Mouse (Mus musculus): ENCODE measurements around the gene Gjb5.
A peak's percentile ranks its signal among the peaks of the same experiment; 100 is the strongest.

The Gjb5 gene

DNA sequence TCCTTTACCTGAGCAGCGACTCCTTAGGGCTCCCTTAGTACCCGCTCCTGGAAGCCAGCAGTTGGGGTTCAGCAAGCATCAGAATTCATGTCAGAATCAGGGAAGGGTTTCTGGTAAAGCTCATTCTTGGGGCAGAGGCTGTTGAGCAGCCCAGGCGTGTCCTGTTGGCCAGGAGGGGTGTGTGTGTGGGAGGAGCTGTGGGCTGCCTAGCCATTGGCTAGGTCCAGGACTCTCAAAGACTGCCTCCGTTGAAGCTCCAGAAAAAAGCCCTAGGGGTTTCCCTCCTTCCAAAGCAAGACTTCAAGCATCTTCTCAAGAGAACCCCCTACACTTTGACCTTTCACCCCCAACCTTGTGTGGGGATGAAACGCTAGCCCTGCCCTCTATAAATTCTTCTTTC is at the start of gene Gjb5:
Gjb5 (minus strand) TSS at position 164 of the 400 bp plus-strand sequence.
- no peak for DNase-seq (ENCODE audit: low spot score in 2 of 2)

DNA sequence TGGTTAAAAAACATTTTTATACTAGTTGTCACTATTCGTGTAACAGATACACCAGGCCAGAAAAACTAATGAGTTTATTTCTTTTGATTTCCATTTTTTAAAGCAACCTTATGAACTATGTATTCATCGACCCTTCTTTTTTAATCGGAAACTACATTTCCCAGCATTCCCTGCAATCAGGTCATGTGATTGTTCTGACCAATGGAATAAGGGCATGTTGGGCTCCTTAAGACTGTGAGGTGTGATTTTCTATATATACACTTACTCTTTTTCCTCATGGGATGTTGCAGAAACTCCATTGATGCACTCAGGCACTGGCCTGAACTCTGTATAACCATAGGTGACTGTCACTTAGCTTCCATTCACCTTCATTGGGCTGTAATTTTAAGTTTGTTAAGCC is 44.6 kb upstream of the Gjb5 start:
- no peak for DNase-seq (ENCODE audit: low spot score in 2 of 2)

DNA sequence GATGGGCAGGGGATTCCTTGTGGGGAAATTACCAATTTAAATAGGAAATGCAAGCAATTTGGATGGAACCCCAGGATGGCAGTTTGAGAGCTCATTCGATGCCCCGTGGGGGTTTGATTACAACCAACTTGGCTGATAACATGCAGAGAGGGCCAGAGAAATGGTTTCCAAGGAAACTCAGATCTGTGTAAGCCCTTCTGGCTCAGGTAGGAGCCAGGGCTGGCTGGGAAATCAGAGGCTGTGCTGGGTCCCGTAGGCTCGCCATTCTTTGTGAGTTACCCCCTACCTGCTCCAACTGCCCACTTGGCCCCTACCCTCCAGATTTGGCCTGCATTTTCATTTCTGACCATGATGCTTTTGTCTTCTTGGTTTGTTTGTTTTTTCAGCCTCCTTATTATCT is 44.2 kb upstream of the Gjb5 start:
- no peak for DNase-seq (ENCODE audit: low spot score in 2 of 2)

DNA sequence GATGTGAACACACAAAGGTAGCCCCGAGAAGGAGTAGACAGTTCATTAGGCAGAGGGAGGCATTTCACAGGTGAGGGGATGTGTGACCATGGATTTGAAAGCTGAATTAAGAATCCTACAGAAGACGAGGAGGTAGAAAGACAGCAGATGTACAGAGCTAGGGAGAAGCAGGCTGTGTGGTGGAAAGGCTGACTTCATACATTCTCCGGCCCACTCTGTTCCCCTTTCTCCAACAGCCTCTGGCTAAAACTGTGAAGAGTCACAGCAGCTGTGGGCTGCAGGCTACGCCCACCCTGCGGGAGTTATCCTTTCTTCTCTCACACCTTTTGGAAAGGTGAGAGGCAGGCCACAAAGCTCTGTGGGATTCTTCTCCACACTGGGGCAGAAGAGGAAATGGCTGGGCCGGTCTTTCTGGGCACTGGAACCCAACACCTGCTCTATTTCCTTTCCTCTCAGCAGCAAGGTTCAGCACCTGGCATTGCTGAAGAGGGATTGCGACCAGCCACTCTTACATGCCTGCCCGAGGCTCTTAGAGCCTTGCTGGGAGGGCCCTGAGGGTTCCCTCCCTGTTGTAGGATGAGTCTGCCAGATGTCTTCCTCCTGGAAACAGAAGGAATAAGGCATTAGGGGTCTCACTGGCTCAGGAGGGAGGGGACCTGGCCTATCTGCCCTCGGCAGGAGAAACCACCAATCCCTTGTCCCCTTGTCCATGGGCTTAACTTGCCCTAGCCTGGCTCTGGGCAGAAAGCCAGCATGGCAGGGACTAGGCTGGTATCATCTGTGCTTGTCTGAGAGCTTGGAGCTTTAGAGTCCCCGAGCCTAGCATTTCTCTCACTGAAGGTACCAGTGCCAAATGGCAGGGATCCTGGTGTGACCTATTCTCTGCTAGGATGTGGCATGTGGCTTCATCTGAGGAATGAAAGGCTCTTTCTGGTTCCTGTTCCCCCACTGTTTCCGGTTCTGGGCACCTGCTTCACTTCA is 42.5 kb upstream of the Gjb5 start:
- DNase-seq (ENCODE audit: low spot score in 2 of 2), result peak; percentile 4 to 21

DNA sequence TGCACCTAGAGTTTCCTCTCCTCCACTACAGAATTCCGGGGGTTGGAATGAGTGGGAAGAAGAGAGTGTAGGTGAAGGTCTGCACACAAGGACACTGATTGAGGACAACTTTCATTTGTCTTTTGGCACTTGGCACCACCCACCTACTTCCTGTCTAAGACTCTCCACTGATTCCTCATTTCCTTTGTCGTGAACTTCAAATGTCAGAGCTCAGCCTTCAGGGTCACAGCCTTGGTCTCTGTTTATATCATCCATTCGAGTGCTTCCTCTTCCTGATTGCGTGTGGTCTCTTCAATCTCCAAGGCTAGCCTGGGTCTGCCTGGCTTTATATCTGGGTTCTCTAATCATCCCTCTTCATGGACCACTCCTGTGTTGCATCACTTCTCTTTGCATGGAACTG is 37.6 kb upstream of the Gjb5 start:
- DNase-seq (ENCODE audit: low spot score in 2 of 2), result no peak

DNA sequence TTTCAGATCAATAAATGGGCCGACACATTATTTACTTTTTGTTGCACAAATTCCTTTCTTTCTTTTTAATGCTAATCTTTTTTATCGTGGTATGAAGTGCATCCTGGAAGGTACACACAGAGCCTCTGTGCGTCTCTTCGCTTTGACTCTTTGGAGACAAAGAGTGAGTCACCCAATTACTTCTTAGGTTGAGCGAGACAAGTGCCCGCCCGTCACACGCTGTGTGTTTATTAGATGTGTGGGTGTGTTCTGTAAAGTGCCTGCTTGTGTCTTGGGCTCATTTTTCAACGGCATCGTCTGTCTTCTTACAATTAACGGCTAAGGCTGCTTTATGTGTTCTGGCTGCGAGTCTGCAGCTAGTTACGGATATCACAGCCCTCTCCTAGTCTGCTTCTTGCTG is 31.7 kb upstream of the Gjb5 start:
- DNase-seq (ENCODE audit: low spot score in 2 of 2), result no peak

DNA sequence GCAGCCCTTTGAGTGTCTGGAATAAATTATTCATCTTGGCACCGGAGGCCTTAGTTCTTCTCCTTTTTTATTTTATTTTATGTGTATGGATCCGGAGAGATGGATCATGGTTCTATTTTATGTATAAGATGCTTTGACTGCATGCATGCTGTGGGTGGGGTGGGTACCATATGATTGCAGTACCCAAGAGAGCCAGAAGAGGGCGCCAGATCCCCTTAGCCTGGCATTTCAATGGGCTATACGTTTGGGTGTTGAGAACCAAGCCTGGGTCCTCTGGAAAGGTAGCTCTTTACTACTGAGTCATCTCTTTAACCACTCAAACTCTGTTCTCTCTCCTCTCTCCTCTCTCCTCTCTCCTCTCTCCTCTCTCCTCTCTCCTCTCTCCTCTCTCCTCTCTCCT is 19.4 kb upstream of the Gjb5 start:
- no peak for DNase-seq (ENCODE audit: low spot score in 2 of 2)

DNA sequence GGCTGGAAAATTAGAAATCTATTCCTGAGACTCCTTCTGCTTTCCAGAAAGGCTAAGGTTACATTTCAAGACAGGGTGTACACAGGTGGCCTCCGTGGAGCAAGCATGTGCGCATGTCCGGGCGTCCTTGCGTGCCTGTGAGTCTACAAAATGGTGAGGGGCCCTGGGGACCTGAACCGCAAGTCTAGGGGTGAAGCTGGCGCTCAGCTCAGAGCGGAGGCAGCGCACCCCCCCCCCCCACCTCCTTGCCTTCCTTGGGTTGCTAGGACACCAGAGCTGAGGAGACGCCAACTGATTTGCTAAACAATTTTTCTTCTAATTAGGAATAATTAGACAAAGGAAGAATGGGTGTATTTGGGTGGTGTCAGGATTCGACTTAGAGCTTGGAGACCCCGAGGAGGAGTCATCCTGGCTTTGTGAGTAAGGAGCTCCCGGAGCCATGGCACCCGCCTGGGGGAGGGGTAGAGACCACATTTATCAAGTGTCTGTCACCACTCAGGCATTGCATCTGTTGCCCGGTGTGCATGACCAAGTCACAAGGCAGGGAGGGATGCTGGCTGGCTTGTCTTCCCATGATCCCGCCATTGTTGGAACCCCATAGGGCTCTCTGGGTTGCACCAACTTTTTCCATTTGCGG is 17.7 kb upstream of the Gjb5 start:
- no peak for DNase-seq (ENCODE audit: low spot score in 2 of 2)

DNA sequence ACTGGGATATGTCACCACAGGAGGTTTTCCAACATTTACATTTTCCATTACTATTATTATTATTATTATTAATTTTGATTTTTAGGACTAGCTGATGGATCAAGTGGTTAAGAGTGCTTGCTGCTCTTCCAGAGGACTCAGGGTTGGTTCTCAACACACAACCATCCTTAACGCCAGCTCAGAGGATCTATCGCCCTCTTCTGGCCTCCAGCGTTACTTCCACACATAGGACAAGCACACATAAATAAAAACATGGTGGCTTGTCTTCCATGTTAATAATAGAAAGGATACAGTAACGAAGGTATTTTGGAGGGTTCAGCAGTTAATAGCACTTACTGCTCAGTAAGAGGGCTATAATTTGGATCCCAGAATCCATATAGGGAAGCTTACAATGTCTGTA is 16.7 kb upstream of the Gjb5 start:
- no peak for DNase-seq (ENCODE audit: low spot score in 2 of 2)

DNA sequence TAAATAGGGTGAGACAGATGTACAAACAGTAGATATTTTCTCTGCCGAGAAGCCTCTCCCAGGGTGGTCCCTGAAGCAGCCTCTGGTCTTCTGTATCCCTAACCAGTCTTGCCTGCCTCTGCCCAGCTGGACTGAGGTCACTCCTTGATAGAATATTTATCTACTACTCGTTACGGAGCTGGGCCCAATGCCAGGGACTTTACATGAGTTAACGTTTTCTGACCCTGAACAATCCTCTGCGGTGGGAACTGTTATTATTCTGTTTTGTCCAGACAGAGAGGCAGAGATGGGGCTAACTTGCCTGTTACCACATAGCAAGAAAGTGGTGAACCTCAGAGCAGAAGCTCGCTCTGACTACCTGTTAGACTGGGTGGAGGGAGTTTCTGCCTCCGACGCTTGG is 15.5 kb upstream of the Gjb5 start:
- no peak for DNase-seq (ENCODE audit: low spot score in 2 of 2)

DNA sequence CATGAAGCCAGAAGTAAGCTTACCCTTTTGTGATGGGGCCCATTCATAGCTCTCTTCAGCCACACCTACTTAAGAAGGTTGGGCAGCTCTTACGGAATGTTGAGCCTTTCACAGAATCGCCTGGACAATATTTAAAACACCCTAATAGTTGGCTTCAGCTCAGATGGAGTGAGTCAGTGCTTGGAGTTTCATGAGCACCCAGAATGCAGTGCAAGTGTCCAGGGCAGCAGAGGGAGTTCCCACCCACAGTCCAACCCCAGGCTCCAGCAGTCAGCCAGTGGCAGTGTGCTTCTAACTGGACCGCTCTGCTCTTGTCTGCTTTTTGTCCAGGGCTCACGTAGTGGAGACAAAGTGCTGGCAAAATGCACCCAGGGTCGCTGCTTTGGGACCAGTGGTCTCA is 13.6 kb upstream of the Gjb5 start:
- DNase-seq (ENCODE audit: low spot score in 2 of 2), result peak; percentile 21 to 53

DNA sequence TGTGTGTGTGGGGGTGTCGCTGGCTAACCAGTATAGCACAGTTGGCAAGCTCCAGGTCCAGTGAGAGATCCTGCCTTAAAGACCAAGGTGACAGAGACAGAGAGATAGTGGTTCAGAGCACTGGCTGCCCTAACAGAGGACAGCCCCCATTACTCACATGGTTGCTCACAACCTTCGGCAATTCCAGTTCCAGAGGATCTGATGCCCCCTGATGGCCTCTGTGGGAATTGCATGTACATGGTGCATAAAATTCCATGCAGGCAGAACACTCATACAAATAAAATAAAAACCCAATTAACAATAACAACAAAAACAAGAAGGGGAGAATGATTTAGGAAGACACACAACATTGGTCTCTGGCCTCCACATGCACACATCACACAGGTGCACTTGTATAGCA is 12.5 kb upstream of the Gjb5 start:
- DNase-seq (ENCODE audit: low spot score in 2 of 2), result no peak

DNA sequence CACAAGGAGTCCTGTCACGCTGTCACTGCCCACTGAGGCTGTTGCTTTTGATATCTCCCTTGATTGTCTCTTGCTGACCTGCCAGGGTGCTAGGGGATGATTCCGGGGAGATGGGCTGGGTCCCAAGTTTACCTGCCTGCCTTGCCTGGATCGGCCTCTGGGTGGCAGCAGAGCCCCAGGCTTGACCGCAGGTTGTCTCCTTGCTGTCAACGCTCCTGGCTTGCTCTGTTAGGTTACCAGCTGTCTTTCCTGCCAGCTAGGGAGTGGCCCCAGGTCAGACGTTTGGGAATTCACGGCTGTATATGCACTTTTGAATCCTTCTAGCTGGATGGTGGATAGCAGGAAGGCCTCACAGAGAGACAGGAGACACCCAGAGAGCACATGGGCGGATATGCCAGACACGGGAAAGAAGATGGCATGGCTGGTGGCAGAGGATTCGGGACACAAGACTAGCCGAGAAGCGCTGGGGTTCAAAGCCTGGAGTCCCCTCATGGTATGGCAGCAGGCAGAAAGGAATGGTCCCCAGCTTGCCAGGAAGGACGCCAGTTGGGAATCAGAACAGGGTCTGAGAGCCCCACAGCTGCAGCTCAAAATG is 10.5 kb upstream of the Gjb5 start:
- peak in 1 of 2 experiments; percentile 25 for DNase-seq (ENCODE audit: low spot score in 2 of 2)

DNA sequence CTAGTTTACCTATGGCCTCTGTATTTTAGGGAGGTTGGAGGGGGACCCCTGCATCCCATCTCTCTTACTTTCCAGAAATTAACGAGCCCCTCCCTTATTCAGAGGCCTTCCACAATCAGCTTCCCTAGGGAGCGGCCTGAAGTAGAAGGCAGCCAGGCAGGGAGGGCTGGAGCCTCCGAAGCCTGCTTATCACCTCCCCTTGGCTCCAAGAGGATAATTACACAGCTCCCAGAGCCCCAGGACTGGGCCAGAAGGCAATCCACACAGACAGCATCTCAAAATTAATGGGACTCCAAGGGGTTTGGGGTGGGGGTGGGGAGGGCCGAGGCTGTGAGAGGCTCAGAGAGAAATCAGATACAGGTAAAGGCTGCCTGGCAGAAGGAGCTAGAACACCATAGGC is 7.9 kb upstream of the Gjb5 start:
- no peak for DNase-seq (ENCODE audit: low spot score in 2 of 2)

DNA sequence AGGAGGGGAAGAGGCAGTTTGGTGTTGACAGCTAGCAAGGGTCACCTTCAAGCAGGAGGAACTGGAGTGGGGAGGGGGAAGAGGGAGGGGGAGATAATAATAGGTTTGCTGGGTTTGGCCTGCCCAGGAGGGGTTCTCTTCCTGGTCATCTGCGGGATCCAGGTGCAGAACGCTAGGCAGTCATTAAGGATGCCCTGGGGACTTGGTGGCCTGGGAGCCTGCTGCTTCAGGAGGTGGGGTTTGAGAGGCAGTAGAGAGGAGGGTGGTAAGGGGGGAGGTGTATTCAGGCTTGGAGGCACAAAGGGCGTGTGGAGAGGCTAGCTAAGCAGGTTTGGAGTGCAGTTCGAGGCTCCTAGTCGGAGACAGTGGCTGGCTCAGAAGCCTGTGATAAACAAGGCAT is 7.5 kb upstream of the Gjb5 start:
- DNase-seq (ENCODE audit: low spot score in 2 of 2), result no peak

DNA sequence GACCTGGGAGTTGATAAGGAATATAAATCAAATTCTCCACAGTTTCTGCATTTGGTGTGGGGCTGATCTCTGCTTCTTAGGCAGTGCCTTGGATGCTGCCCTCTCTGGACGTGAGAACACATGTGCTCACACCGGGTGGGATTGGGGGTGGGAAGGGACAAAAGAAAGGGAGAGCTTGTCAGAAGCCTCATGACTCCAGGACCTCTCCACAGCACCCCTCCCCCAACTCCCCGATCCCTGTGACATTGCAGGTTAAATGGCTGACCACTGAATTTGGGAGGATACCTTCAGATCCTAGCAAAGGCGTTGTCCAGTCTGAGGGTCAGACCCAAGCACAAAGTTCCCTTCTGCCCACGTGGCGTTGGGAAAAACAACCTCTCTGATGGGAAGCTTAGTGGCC is 6.5 kb upstream of the Gjb5 start:
- DNase-seq (ENCODE audit: low spot score in 2 of 2), result no peak

DNA sequence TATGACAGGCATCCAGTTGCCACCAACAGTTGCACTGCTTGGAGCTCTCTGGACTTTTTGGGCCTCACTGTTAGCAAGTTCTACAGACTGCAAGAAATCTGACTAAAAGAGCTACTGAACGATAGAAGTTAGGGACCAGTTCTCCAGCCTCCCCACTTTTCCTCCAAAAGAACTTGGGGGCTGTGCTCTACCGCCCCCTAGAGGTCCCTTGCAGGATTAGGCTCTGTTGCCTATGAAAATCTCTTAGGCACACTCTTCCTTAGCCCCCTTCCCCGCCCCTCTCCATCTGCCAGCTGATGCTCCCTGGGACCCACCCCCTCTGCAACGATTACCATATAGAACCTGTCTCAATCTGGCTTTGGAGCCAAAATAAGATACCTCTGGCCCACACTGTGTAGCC is 5.3 kb upstream of the Gjb5 start:
- DNase-seq (ENCODE audit: low spot score in 2 of 2), result no peak

DNA sequence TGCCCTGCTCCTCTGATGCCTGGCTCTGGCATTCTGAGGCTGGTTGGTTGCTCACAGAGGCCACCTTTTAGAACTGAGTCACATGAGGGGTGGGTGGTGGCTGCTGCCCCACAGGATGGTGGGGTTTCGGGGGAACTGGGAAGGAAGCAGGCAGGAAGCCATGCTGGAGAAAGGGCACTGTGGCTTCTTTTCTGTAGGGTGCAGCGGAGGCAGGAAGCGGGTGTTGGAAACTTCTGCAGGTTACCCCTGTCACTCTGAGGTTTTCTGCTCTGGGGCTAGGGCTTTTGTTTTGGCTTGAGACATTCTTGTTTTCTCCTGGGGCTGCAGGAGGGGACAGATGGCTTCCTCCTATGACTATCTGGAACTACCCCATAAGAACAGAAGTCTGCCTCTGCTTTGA is 4.5 kb upstream of the Gjb5 start:
- no peak for DNase-seq (ENCODE audit: low spot score in 2 of 2)

DNA sequence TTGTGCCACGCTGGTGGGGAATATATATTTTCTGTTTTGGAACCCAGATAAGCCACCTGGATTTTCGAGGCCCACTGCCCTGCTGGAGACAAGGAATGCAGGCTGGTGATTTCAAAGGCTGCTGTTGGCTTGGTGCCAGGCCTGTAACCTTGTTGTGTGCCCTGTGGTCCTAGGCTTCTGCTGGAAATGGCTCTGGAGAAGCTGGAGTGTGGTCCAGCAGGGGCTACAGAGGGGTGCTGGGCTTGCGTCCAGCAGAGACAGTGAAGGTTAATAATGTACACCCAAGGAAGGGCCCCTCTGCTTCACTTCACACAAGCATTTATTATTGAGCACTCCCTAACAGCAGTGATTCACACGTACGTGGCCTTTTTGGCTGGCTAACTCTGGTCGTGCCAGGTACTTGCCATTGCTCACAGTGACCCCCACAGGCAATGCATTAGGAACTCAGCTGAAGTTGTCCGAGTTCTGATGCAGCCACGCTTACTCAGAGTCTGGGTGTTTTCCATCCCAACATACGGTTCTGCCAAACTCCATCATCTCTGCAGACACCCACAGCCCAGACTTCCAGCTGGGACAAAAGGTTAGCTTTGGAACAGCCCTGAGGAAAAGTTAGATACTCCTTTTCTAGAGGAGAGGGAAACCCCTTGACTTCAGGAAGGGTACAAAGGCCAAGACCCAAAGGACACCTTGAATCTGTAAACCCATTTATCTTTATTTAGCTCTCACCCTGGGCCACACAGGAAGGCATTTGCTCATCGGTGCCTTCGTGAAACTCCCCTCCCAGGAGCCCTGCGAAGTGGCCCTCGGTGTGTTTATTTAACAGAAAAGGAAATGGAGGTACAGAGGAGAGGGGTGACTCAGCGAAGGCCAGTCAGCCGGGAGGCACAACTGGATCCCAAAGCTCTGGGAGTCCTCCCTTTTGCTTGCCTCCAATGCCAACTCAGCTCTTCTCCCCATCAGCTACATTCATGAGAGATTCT is 3.2 kb downstream of the Gjb5 start:
- peak in 1 of 2 experiments; percentile 19 for DNase-seq (ENCODE audit: low spot score in 2 of 2)

DNA sequence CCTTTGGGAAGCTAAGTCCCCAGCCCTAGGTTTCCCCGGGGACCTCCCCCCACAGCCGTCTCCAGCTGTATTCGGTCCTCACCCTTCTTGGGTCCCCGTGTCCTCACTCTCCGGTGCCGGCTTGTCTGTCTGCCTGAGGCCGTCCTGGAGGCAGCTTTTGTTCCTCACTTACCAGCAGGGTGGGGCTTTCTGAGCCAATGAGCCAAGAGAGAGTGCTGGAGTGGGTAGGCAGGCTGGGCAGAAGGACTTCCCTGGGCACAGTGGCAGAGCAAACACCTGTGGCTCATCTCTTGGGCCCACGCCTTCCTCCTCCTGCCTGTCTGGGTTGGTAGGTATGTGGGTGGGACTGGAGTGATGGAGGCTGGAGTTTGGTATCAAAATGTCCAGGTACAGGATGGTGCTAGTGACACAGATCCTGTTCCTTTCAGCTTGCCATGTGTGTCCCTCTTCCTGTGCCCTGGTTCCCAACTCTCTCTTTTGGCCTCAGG is 4.0 kb downstream of the Gjb5 start, which contains the start of gene Gjb4:
Gjb4 (minus strand) TSS at position 131 of the 488 bp plus-strand sequence.
- no peak for DNase-seq (ENCODE audit: low spot score in 2 of 2)

DNA sequence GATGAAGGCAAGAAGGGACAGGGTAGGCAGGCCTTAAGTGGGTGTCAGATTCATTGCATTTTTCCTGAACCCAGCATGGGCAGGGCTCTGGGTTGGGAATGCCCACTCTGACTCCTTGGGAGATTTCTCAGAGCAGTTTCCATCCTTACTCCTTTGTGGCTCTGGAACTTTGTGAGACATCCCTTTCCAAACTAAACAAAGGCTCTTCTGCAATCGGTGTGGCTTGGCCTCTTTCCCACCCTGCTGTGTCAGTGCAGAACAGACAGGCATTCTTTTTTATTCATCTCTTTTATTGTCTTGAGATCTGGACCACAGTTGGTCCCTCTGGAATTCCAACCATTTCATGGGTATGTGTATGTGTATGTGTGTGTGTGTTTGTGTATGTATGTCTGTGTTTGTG is 5.4 kb downstream of the Gjb5 start:
- no peak for DNase-seq (ENCODE audit: low spot score in 2 of 2)
